Mouse (Mus musculus) limb, embryonic 12.5 days (tissue): ENCODE results near the gene Gzmn. TPM values are rescaled to one million over a fixed set of nuclear protein-coding genes. Genes with fewer than 3 reads are reported as not detected.
"Not testable (repeated sequence)": the region's sequence is repeated elsewhere in the genome, so short reads cannot be mapped to it uniquely, and the experiment has no call there.

Experiments used
- ATAC-seq: fragments of 200-750 bp; cut with Nextera tagmentation; 2 replicates; pipeline ENCODE4 v1.8.0; 2017; ENCODE audit warnings: low read depth, moderate TSS enrichment; ENCODE audit not compliant: insufficient number of reproducible peaks, insufficient read depth, low FRiP score, low TSS enrichment
- H3K27ac ChIP-seq: fragments of 300-500 bp; sonication (generic); 2 replicates; pipeline ENCODE4 v1.5.1; 2016; ENCODE audit warnings: mild to moderate bottlenecking, moderate library complexity
- H3K27me3 ChIP-seq: fragments of 300-500 bp; sonication (generic); 2 replicates; pipeline ENCODE4 v1.6.1; 2016; ENCODE audit warnings: mild to moderate bottlenecking, moderate library complexity
- H3K36me3 ChIP-seq: fragments of 300-500 bp; sonication (generic); 2 replicates; pipeline ENCODE4 v1.6.1; 2016; ENCODE audit warnings: mild to moderate bottlenecking, moderate library complexity
- H3K4me1 ChIP-seq: fragments of 300-500 bp; sonication (generic); replicated peaks from 2 replicates; pipeline ENCODE4 v1.6.1; 2016
- H3K4me2 ChIP-seq: fragments of 300-500 bp; sonication (generic); 2 replicates; pipeline ENCODE4 v1.6.1; 2016; ENCODE audit warnings: mild to moderate bottlenecking, moderate library complexity
- H3K4me3 ChIP-seq: fragments of 300-500 bp; sonication (generic); replicated peaks from 2 replicates; pipeline ENCODE4 v1.5.1; 2016; ENCODE audit warnings: mild to moderate bottlenecking
- H3K9ac ChIP-seq: fragments of 300-500 bp; sonication (generic); replicated peaks from 2 replicates; pipeline ENCODE4 v1.6.1; 2016; ENCODE audit warnings: mild to moderate bottlenecking, moderate library complexity
- H3K9me3 ChIP-seq: fragments of 300-500 bp; sonication (generic); 2 replicates; pipeline ENCODE4 v1.6.1; 2016; ENCODE audit warnings: mild to moderate bottlenecking, moderate library complexity
- WGBS: fragments of 180-500 bp; shearing (Covaris S2); methylation state at CpG from one replicate; pipeline ENCODE4 v1.1.7; 2016; 5-methylcytosine and 5-hydroxymethylcytosine counted together
- polyA plus RNA-seq: library from polyadenylated mRNA; unstranded; fragments of >200 nt; fragmentation: Nextera tagmentation; extraction: Ambion mirVana; gene quantifications from 2 replicates; pipeline ENCODE4 v1.2.1, GENCODE M21; 2016

Gene Gzmn
- polyA plus RNA-seq, result not detected in 2 replicates

- no peak within 1 kb of the TSS for H3K4me3 ChIP-seq
- H3K36me3 ChIP-seq, result no peaks in the 10 kb centered on the region
- no peak for ATAC-seq
- no peak within 1 kb of the TSS for H3K9ac ChIP-seq
- no peaks in the 10 kb centered on the region for H3K27me3 ChIP-seq
- WGBS, result 91% methylated on average over 5 of the region's 5 CpGs
- no peak within 1 kb of the TSS for H3K4me2 ChIP-seq
- H3K4me1 ChIP-seq, result no peaks in the 10 kb centered on the region
- H3K9me3 ChIP-seq, result no peaks in the 10 kb centered on the region
- no peak within 1 kb of the TSS for H3K27ac ChIP-seq
Observed at GRCm38 (mm10) chr14:56174499-56174898, at the start of gene Gzmn. Gene Gzmn (minus strand): TSS chr14:56174599.

GRCm38 (mm10) chr14:56211317-56211716, 36.9 kb upstream of the Gzmn start, which contains the start of gene Gzmf:
Gene Gzmf (minus strand): TSS chr14:56211417.
- Histone ChIP-seq H3K27me3 (no peaks in the 10 kb centered on the region), H3K4me3 (no peak within 1 kb of the TSS), H3K36me3 (no peaks in the 10 kb centered on the region), H3K27ac (no peak within 1 kb of the TSS), H3K9me3 (no peaks in the 10 kb centered on the region), H3K4me2 (no peak within 1 kb of the TSS), H3K4me1 (no peaks in the 10 kb centered on the region), H3K9ac (no peak within 1 kb of the TSS)
- ATAC-seq, result no peak
- 90% methylated on average over 4 of the region's 4 CpGs for WGBS

- H3K27ac ChIP-seq, result no peak overlapping the region
- no peak overlapping the region for H3K4me3 ChIP-seq
- H3K9me3 ChIP-seq, result no peaks in the 10 kb centered on the region
- no peaks in the 10 kb centered on the region for H3K4me1 ChIP-seq
- no peak for ATAC-seq
- no peak overlapping the region for H3K9ac ChIP-seq
- H3K27me3 ChIP-seq, result no peaks in the 10 kb centered on the region
- no peaks in the 10 kb centered on the region for H3K36me3 ChIP-seq
- 83% methylated on average over 1 of the region's 1 CpGs for WGBS
- H3K4me2 ChIP-seq, result no peak overlapping the region
Observed at GRCm38 (mm10) chr14:56205613-56206012, 31.2 kb upstream of the Gzmn start.

- H3K4me2 ChIP-seq, H3K9ac ChIP-seq, H3K27me3 ChIP-seq, H3K4me1 ChIP-seq, H3K36me3 ChIP-seq, ATAC-seq, H3K9me3 ChIP-seq, H3K4me3 ChIP-seq, H3K27ac ChIP-seq: not testable (repeated sequence)
- 34% methylated on average over 5 of the region's 5 CpGs for WGBS
Observed at GRCm38 (mm10) chr14:56205021-56205420, 30.6 kb upstream of the Gzmn start.

- H3K27me3 ChIP-seq, result no peaks in the 10 kb centered on the region
- WGBS, result 4% methylated on average over 2 of the region's 2 CpGs
- H3K4me2 ChIP-seq, result no peak overlapping the region
- H3K9ac ChIP-seq, result no peak overlapping the region
- H3K27ac ChIP-seq, result no peak overlapping the region
- no peaks in the 10 kb centered on the region for H3K4me1 ChIP-seq
- no peaks in the 10 kb centered on the region for H3K9me3 ChIP-seq
- H3K4me3 ChIP-seq, result no peak overlapping the region
- no peak for ATAC-seq
- H3K36me3 ChIP-seq, result no peaks in the 10 kb centered on the region
Observed at GRCm38 (mm10) chr14:56203975-56204374, 29.6 kb upstream of the Gzmn start.

GRCm38 (mm10) chr14:56186946-56187345, 12.5 kb upstream of the Gzmn start:
- no peaks in the 10 kb centered on the region for H3K4me1 ChIP-seq
- no peaks in the 10 kb centered on the region for H3K36me3 ChIP-seq
- no peak overlapping the region for H3K9ac ChIP-seq
- H3K4me3 ChIP-seq, result no peak overlapping the region
- no peak for ATAC-seq
- H3K27ac ChIP-seq, result no peak overlapping the region
- H3K4me2 ChIP-seq, result no peak overlapping the region
- WGBS, result 57% methylated on average over 6 of the region's 6 CpGs
- H3K9me3 ChIP-seq, result no peaks in the 10 kb centered on the region
- no peaks in the 10 kb centered on the region for H3K27me3 ChIP-seq

- Histone ChIP-seq H3K9ac (no peak overlapping the region), H3K4me3 (no peak overlapping the region), H3K9me3 (no peaks in the 10 kb centered on the region), H3K36me3 (no peaks in the 10 kb centered on the region), H3K4me1 (no peaks in the 10 kb centered on the region), H3K27ac (no peak overlapping the region), H3K4me2 (no peak overlapping the region), H3K27me3 (no peaks in the 10 kb centered on the region)
- ATAC-seq, result no peak
- 75% methylated on average over 5 of the region's 5 CpGs for WGBS
Observed at GRCm38 (mm10) chr14:56186521-56186920, 12.1 kb upstream of the Gzmn start.

- H3K9ac ChIP-seq, H3K4me3 ChIP-seq, H3K36me3 ChIP-seq, ATAC-seq, H3K9me3 ChIP-seq, H3K27ac ChIP-seq, H3K27me3 ChIP-seq, H3K4me2 ChIP-seq, H3K4me1 ChIP-seq: not testable (repeated sequence)
- 22% methylated on average over 8 of the region's 8 CpGs for WGBS
Observed at GRCm38 (mm10) chr14:56177651-56178050, 3.3 kb upstream of the Gzmn start.

- Histone ChIP-seq H3K27ac (no peak overlapping the region), H3K36me3 (no peaks in the 10 kb centered on the region), H3K9me3 (no peaks in the 10 kb centered on the region), H3K9ac (no peak overlapping the region), H3K4me2 (no peak overlapping the region), H3K4me3 (no peak overlapping the region), H3K4me1 (no peaks in the 10 kb centered on the region), H3K27me3 (no peaks in the 10 kb centered on the region)
- WGBS, result 88% methylated on average over 6 of the region's 6 CpGs
- ATAC-seq, result no peak
Observed at GRCm38 (mm10) chr14:56173396-56173795, 1.0 kb downstream of the Gzmn start.

GRCm38 (mm10) chr14:56172744-56173143, 1.7 kb downstream of the Gzmn start:
- Histone ChIP-seq H3K27me3 (no peaks in the 10 kb centered on the region), H3K9ac (no peak overlapping the region), H3K4me3 (no peak overlapping the region), H3K27ac (no peak overlapping the region), H3K36me3 (no peaks in the 10 kb centered on the region), H3K4me2 (no peak overlapping the region), H3K9me3 (no peaks in the 10 kb centered on the region), H3K4me1 (no peaks in the 10 kb centered on the region)
- 91% methylated on average over 5 of the region's 5 CpGs for WGBS
- ATAC-seq, result no peak

- H3K36me3 ChIP-seq, result no peaks in the 10 kb centered on the region
- 85% methylated on average over 6 of the region's 6 CpGs for WGBS
- no peak overlapping the region for H3K4me3 ChIP-seq
- no peaks in the 10 kb centered on the region for H3K27me3 ChIP-seq
- H3K9ac ChIP-seq, result no peak overlapping the region
- no peak overlapping the region for H3K4me2 ChIP-seq
- no peak for ATAC-seq
- H3K9me3 ChIP-seq, result no peaks in the 10 kb centered on the region
- H3K27ac ChIP-seq, result no peak overlapping the region
- H3K4me1 ChIP-seq, result no peaks in the 10 kb centered on the region
Observed at GRCm38 (mm10) chr14:56168009-56168408, 6.4 kb downstream of the Gzmn start.

- no peak overlapping the region for H3K4me3 ChIP-seq
- H3K9ac ChIP-seq, result no peak overlapping the region
- ATAC-seq, result no peak
- no peak overlapping the region for H3K27ac ChIP-seq
- H3K36me3 ChIP-seq, result no peaks in the 10 kb centered on the region
- WGBS, result 87% methylated on average over 2 of the region's 2 CpGs
- H3K4me1 ChIP-seq, result no peaks in the 10 kb centered on the region
- H3K4me2 ChIP-seq, result no peak overlapping the region
- no peaks in the 10 kb centered on the region for H3K9me3 ChIP-seq
- H3K27me3 ChIP-seq, result no peaks in the 10 kb centered on the region
Observed at GRCm38 (mm10) chr14:56162109-56162508, 12.3 kb downstream of the Gzmn start.
